Mouse (Mus musculus) limb, embryonic 11.5 days (tissue): ENCODE measurements at regions not wholly inside any gene's neighbourhood (a gene's known extent, or its start where the extent isn't known, plus 50 kb on each side); places are given as distances from the start of the nearest gene placed in this dataset.
A peak's percentile ranks its signal among the peaks of the same experiment; 100 is the strongest.

ENCODE experiments used
- ATAC-seq: fragments of 200-750 bp; cut with Nextera tagmentation; 2 replicates; pipeline ENCODE4 v1.8.0; 2017; ENCODE audit warnings: low read depth; ENCODE audit not compliant: insufficient number of reproducible peaks, low FRiP score, low TSS enrichment
- DNase-seq: peaks from one replicate; pipeline ENCODE4 v3.0.0-alpha.2; 2015; ENCODE audit warnings: low spot score
- H3K27ac ChIP-seq: fragments of 300-500 bp; sonication (generic); replicated peaks from 2 replicates; pipeline ENCODE4 v1.5.1; 2014; ENCODE audit warnings: low read depth, mild to moderate bottlenecking, low read length
- H3K27me3 ChIP-seq: fragments of 300-500 bp; sonication (generic); 2 replicates; pipeline ENCODE4 v1.6.1; 2014; ENCODE audit warnings: mild to moderate bottlenecking, low read length, mixed read lengths; ENCODE audit not compliant: control insufficient read depth, insufficient read depth
- H3K36me3 ChIP-seq: fragments of 300-500 bp; sonication (generic); 2 replicates; pipeline ENCODE4 v1.6.1; 2014; ENCODE audit warnings: mild to moderate bottlenecking, low read length, moderate library complexity, mixed read lengths; ENCODE audit not compliant: control insufficient read depth, insufficient read depth
- H3K4me1 ChIP-seq: fragments of 300-500 bp; sonication (generic); 2 replicates; pipeline ENCODE4 v1.6.1; 2014; ENCODE audit warnings: low read length, mixed read lengths; ENCODE audit not compliant: control insufficient read depth, insufficient read depth
- H3K4me2 ChIP-seq: fragments of 300-500 bp; sonication (generic); 2 replicates; pipeline ENCODE4 v1.6.1; 2014; ENCODE audit warnings: low read depth, mild to moderate bottlenecking, moderate library complexity; ENCODE audit not compliant: severe bottlenecking
- H3K4me3 ChIP-seq: fragments of 300-500 bp; sonication (generic); 2 replicates; pipeline ENCODE4 v1.5.1; 2014; ENCODE audit warnings: low read depth, low read length
- H3K9ac ChIP-seq: fragments of 300-500 bp; sonication (generic); 2 replicates; pipeline ENCODE4 v1.6.1; 2014; ENCODE audit warnings: mild to moderate bottlenecking, low read length
- H3K9me3 ChIP-seq: fragments of 300-500 bp; sonication (generic); 2 replicates; pipeline ENCODE4 v1.6.1; 2016; ENCODE audit warnings: low read length; ENCODE audit not compliant: control insufficient read depth
- WGBS: fragments of 180-500 bp; shearing (Covaris S2); extraction: QIAGEN DNeasy Blood & Tissue Kit; methylation state at CpG from one replicate; pipeline ENCODE4 v1.1.7; 2014; 5-methylcytosine and 5-hydroxymethylcytosine counted together

DNA sequence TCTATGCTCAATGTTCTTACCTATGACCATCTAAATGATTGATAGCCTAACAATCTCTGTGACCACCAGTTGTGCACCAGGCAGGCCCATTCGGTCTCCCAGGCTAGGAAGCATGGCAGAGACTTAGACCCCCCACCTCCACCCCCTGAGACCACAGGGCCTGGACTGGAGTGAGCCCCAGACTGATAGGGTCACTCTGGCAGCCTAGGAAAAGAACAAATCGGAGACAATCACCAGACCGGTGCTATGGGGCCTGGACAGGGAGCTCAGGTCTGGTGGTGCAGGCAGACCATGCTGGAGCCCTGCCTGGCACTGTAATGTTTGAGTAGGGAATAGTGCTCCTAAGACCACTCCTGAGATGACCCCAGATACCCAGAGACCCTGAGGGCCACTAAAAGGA lies 366.7 kb downstream of the Med10 start:
- Histone ChIP-seq H3K27me3 (no peaks in the 10 kb centered on the region), H3K9me3 (no peaks in the 10 kb centered on the region), H3K9ac (no peak overlapping the region), H3K27ac (no peak overlapping the region), H3K4me2 (no peak overlapping the region), H3K4me3 (no peak overlapping the region), H3K36me3 (no peaks in the 10 kb centered on the region), H3K4me1 (no peaks in the 10 kb centered on the region)
- WGBS = 90% methylated on average over 3 of the region's 3 CpGs
- DNase-seq = no peak
- ATAC-seq = no peak

DNA sequence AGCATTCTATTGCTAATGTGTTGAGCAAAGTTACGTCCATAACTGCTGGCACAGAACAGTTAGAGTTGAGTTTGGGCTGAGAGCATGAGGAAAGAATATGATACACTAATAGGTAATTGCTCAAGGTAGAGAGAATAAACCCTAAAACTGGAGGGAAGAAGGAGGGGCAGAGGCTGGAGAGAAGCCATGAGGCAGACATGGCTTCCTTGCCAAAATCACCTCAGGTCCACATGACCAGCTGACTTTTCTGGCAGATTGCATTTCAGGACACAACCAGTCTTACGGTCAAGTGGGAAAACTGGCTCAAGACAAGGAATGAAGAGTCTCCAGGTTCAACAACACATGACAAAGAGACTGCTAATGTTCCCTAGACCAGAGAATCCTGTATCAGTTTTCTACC lies 374.9 kb downstream of the Med10 start:
- no peaks in the 10 kb centered on the region for H3K9me3 ChIP-seq

DNA sequence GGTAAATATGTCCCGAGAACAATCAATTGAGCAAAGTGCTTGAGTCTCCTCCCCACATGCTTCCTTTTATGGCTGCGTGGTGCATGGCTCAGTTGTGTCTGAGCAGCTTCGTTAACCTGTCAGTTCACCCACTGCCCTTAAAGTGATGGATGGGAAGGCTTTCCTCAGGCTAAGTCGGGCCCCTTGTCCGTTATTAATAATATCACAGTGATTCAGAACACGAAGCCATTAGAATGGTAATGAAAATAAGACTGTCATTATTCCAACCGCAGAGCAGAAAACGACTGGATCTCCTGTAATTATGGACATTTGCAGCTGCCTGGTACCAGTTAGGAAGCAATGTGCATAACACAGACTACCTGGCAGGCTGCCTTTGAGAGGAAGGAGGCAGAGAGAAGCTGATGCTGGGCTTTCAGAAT lies 375.9 kb downstream of the Med10 start:
- no peak overlapping the region for H3K27ac ChIP-seq
- H3K9me3 ChIP-seq = no peaks in the 10 kb centered on the region
- no peaks in the 10 kb centered on the region for H3K27me3 ChIP-seq
- H3K4me3 ChIP-seq = no peak overlapping the region
- no peaks in the 10 kb centered on the region for H3K36me3 ChIP-seq
- WGBS = 10% methylated on average over 8 of the region's 8 CpGs
- H3K4me2 ChIP-seq = no peak overlapping the region
- H3K4me1 ChIP-seq = no peaks in the 10 kb centered on the region
- 0 out of 2 replicates have a peak, but pooled peaks have one; percentile 60 for ATAC-seq
- DNase-seq = peak; percentile 36
- no peak overlapping the region for H3K9ac ChIP-seq

More for the DNA sequence above, 374.9 kb downstream of the Med10 start:
- no peak for DNase-seq
- WGBS = 92% methylated on average over 2 of the region's 2 CpGs
- no peak for ATAC-seq
- Histone ChIP-seq H3K4me1 (no peaks in the 10 kb centered on the region), H3K4me2 (no peak overlapping the region), H3K4me3 (no peak overlapping the region), H3K27me3 (no peaks in the 10 kb centered on the region), H3K9ac (no peak overlapping the region), H3K36me3 (no peaks in the 10 kb centered on the region), H3K27ac (no peak overlapping the region)

DNA sequence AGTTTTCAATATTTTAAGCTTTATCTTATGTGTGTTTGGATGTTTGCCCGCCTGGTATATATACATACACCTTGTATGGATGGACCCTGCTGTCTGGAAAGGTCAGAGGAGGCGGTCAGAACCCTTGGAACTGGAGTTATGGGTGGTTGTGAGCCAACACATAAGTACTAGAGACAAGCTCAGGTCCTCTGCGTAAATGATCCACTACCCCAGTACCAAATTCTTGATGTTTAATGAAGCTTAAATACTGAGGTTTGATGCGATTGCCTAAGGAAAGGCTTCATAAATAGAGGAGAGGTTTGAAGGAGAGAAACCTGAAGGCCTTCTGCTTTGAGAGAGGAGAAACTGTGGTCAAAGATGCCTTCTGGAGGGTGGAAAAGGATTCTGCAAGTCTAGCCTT lies 388.8 kb downstream of the Med10 start:
- Histone ChIP-seq H3K27me3 (no peaks in the 10 kb centered on the region), H3K9ac (no peak overlapping the region), H3K36me3 (no peaks in the 10 kb centered on the region), H3K9me3 (no peaks in the 10 kb centered on the region), H3K4me2 (no peak overlapping the region), H3K27ac (no peak overlapping the region), H3K4me3 (no peak overlapping the region), H3K4me1 (no peaks in the 10 kb centered on the region)
- DNase-seq (no peak), ATAC-seq (no peak)
- WGBS = 92% methylated on average over 4 of the region's 4 CpGs

DNA sequence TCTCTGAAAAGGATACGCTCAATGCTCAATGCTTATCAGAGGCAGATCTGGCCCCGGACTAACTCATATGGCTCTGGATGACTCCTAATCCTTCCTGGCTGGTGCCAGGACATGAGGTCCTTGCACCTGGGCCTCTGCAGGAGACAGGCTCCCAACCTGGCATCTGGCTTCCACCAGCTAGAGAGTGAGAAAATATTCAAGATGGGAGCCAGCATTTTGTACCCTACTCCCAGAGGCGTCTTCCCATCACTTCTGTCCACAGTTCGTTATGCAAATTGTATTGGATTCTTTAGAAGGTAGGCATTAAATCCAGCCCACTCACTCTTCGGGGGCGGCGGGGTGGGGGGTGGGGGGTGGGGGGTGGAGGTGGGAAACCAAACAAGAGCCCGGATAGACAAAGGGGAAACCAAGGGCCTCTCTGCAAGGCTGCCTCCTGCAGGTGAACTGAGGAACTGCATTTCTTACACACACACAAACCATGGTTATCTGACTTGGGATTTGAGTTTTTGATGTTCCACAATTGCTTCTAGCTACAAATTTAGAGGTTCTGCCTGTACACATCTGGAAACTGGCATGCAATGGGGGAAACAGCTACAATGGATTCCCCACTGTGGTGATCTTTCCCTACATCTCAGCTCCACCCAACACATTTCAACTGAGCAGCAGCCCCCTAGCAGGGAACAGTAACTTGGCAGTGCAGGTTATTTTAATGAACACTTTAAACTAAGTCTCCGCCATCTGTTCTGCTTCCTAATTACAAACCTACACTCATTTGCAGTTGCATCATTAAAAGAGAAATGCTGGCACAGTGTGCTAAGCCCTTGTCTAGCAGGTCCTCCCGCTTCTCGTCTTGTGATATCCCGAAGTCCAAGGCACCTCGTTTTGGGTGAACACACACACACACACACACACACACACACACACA lies 390.2 kb downstream of the Med10 start:
- WGBS = 71% methylated on average over 13 of the region's 13 CpGs
- H3K4me1 ChIP-seq = no peaks in the 10 kb centered on the region
- H3K36me3 ChIP-seq = no peaks in the 10 kb centered on the region
- H3K9me3 ChIP-seq = no peaks in the 10 kb centered on the region
- ATAC-seq (no peak), DNase-seq (no peak)
- no peak overlapping the region for H3K27ac ChIP-seq
- no peak overlapping the region for H3K4me2 ChIP-seq
- no peak overlapping the region for H3K4me3 ChIP-seq
- H3K9ac ChIP-seq = no peak overlapping the region
- no peaks in the 10 kb centered on the region for H3K27me3 ChIP-seq

DNA sequence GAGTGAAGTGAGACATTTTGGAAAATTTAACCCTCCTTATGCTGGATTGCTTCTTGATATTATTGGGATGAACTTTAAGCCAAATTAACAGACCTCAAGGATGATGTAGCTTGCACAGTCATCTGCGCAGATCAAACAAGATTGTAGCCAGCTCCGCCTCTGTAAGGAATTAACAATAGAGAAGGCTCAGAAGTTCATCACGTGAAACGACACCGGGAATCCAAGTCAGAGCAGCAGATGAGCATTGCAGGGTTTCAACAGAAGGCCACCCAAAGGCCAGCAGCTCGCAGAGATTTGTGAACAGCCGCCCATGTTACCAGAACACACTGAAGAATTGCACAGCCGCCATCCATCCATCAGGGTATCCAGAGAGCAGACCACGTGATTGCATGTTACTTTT lies 391.1 kb downstream of the Med10 start:
- Histone ChIP-seq H3K4me1 (no peaks in the 10 kb centered on the region), H3K9me3 (no peaks in the 10 kb centered on the region), H3K4me3 (no peak overlapping the region), H3K9ac (no peak overlapping the region), H3K27ac (no peak overlapping the region), H3K27me3 (no peaks in the 10 kb centered on the region), H3K36me3 (no peaks in the 10 kb centered on the region), H3K4me2 (no peak overlapping the region)
- ATAC-seq (no peak), DNase-seq (no peak)
- 88% methylated on average over 9 of the region's 9 CpGs for WGBS

DNA sequence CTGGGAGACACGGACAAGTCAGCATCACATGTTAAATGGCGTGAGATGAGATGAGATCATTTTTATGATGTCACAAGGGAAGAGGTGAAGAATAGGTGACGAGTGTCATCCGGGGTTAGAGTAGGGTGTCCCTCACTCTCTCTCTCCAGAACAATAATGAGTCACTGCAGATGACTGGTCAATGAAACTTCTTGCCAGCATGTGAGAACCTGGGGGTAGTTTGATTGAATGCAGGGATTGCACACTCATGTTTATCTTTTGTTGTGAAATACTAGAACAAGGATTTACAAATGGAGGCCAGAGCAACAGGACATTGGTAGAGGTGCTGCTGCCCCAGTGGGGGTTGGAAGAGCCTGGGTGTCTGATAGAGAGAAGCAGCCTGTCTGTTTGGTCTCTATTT lies 393.7 kb downstream of the Med10 start:
- H3K4me3 ChIP-seq = no peak overlapping the region
- H3K9me3 ChIP-seq = no peaks in the 10 kb centered on the region
- no peaks in the 10 kb centered on the region for H3K27me3 ChIP-seq
- WGBS = 86% methylated on average over 4 of the region's 4 CpGs
- DNase-seq = no peak
- no peak overlapping the region for H3K9ac ChIP-seq
- no peak for ATAC-seq
- H3K4me2 ChIP-seq = no peak overlapping the region
- H3K36me3 ChIP-seq = no peaks in the 10 kb centered on the region
- H3K4me1 ChIP-seq = no peaks in the 10 kb centered on the region
- no peak overlapping the region for H3K27ac ChIP-seq

DNA sequence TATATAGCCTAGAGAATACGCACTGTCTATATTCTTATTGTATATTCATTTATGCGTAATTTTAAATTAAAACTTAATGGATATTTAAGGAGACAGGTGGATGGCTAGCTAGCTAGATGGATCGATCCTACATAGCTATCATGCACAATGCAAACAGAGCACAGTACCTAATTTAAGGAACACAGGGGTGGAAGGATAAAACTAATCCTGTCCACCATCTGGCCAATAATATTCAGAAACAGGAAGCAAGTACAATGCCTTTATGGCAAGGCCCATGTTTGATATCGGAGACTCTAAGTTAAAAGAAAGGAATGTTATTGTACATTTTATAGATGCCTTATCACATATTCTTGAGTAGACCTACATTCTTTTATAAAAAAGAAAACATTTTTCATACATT lies 396.4 kb downstream of the Med10 start:
- Histone ChIP-seq H3K36me3 (no peaks in the 10 kb centered on the region), H3K4me1 (no peaks in the 10 kb centered on the region), H3K27me3 (no peaks in the 10 kb centered on the region), H3K9me3 (no peaks in the 10 kb centered on the region), H3K4me2 (no peak overlapping the region), H3K27ac (no peak overlapping the region), H3K4me3 (no peak overlapping the region), H3K9ac (no peak overlapping the region)
- no peak for ATAC-seq
- WGBS = 93% methylated on average over 4 of the region's 4 CpGs
- DNase-seq = no peak

DNA sequence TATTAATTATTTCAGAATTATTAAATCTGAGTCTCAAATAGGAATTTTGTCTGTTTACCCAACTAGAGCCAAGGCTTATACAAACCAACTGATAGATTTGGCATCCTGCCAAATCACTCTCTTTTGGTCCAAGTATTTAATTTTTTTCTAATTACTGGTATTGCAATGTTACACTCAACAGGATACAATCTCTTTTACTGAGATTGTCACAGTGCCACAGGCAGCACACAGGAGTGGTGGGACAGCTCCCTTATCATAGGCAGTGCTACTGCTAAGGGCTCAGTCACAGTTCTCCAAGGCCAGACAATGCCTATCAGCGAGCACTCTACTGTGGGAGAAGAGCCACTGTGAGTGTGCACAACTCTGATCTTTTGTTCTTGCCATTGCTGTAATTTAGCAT lies 396.9 kb downstream of the Med10 start:
- Histone ChIP-seq H3K9ac (no peak overlapping the region), H3K4me2 (no peak overlapping the region), H3K36me3 (no peaks in the 10 kb centered on the region), H3K27me3 (no peaks in the 10 kb centered on the region), H3K4me1 (no peaks in the 10 kb centered on the region), H3K27ac (no peak overlapping the region), H3K4me3 (no peak overlapping the region), H3K9me3 (no peaks in the 10 kb centered on the region)
- 94% methylated on average over 1 of the region's 1 CpGs for WGBS
- no peak for ATAC-seq
- DNase-seq = no peak
